Mouse (Mus musculus): ENCODE measurements at regions not wholly inside any gene's neighbourhood (a gene's known extent, or its start where the extent isn't known, plus 50 kb on each side); places are given as distances from the start of the nearest gene placed in this dataset.

GRCm38 (mm10) chr15:63364473-63364872, 480.5 kb downstream of the Gsdmc2 start:
- Histone ChIP-seq H3K4me1 (ENCODE audit: control insufficient read depth in 2 of 2, insufficient read depth in 2 of 2, low read length in 2 of 2, poor library complexity in 1 of 2) (no peaks in the 10 kb centered on the region), H3K27ac (ENCODE audit: insufficient read depth, low read depth, low read length, poor library complexity, severe bottlenecking) (no peak overlapping the region), H3K4me3 (ENCODE audit: insufficient read depth in 1 of 2, low read depth in 1 of 2, low read length in 2 of 2, poor library complexity in 1 of 2, severe bottlenecking in 1 of 2) (no peak overlapping the region), H3K9ac (ENCODE audit: insufficient read depth, low read depth, low read length, poor library complexity, severe bottlenecking) (no peak overlapping the region), H3K9me3 (ENCODE audit: control insufficient read depth, insufficient read depth, low read depth, low read length) (no peaks in the 10 kb centered on the region), H3K36me3 (ENCODE audit: control insufficient read depth, insufficient read depth, low read length, poor library complexity, severe bottlenecking) (no peaks in the 10 kb centered on the region)
- DNase-seq (ENCODE audit: low read depth, low spot score) = no peak
- TF ChIP-seq ZC3H11A (IDR thresholded peaks at IDR 0.05; ENCODE audit: borderline replicate concordance, low read depth, low read length) (no peak), MAFK (IDR thresholded peaks at IDR 0.05; ENCODE audit: insufficient read depth, low read depth, low read length) (no peak), CHD2 (IDR thresholded peaks at IDR 0.05; ENCODE audit: low read depth, low read length) (no peak), ZNF384 (IDR thresholded peaks at IDR 0.05; ENCODE audit: low read depth, low read length) (no peak), HCFC1 (IDR thresholded peaks at IDR 0.05; ENCODE audit: borderline replicate concordance, insufficient read depth, low read length) (no peak)
- in situ Hi-C loops (cut with MboI; ENCODE audit: low sequenced_read_pairs in 2 of 2, unreplicated experiment in 2 of 2) = no loop called here

DNA sequence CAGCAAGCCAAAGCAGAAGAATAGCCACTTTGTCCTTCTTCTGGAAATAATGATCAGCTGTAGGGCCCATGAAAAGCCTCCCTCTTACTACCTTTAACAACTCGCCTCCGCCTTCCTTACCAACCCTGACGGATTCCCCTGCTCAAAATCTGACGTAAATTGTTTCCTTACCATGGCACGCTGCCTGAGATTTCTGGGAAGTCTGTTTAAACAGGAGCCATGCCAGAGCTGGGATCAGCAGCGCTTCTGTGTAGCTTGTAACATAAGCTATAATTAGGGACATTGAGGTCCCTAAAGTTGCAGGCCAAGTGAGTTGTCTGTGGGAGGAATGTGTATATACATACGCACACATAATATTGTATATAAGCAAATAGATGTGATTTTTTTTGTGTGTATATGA, 484.6 kb downstream of the Gsdmc2 start:
- in situ Hi-C loops (cut with MboI; ENCODE audit: low sequenced_read_pairs in 2 of 2, unreplicated experiment in 2 of 2) = no loop called here
- no peak overlapping the region for H3K9ac ChIP-seq (ENCODE audit: insufficient read depth, low read depth, low read length, poor library complexity, severe bottlenecking)
- H3K27ac ChIP-seq (ENCODE audit: insufficient read depth, low read depth, low read length, poor library complexity, severe bottlenecking) = no peak overlapping the region
- no peak for DNase-seq (ENCODE audit: low read depth, low spot score)
- H3K4me3 ChIP-seq (ENCODE audit: insufficient read depth in 1 of 2, low read depth in 1 of 2, low read length in 2 of 2, poor library complexity in 1 of 2, severe bottlenecking in 1 of 2) = no peak overlapping the region
- TF ChIP-seq ZNF384 (IDR thresholded peaks at IDR 0.05; ENCODE audit: low read depth, low read length) (no peak), MAFK (IDR thresholded peaks at IDR 0.05; ENCODE audit: insufficient read depth, low read depth, low read length) (no peak)
- H3K36me3 ChIP-seq (ENCODE audit: control insufficient read depth, insufficient read depth, low read length, poor library complexity, severe bottlenecking) = no peaks in the 10 kb centered on the region
- H3K9me3 ChIP-seq (ENCODE audit: control insufficient read depth, insufficient read depth, low read depth, low read length) = no peaks in the 10 kb centered on the region
- no peaks in the 10 kb centered on the region for H3K4me1 ChIP-seq (ENCODE audit: control insufficient read depth in 2 of 2, insufficient read depth in 2 of 2, low read length in 2 of 2, poor library complexity in 1 of 2)

DNA sequence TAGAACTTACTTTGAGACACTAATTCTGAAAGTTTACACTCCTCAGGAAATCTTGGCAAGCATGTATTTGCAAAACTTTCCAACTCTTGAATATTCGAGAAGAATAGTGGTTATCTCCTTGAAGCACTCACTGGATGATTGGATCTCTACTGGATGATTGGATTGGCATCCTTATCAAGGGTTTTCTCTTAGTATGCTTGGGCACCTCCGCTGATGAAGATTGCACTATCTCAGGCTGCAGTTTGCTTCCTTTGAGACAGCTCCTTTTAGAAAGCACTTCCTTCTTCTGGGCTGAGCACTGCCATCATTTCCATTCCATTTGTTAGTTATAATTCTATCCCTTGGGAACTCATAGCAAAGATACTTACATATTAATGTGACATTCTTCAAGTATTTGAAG, 503.2 kb downstream of the Gsdmc2 start:
- Histone ChIP-seq H3K27ac (ENCODE audit: insufficient read depth, low read depth, low read length, poor library complexity, severe bottlenecking) (no peak overlapping the region), H3K36me3 (ENCODE audit: control insufficient read depth, insufficient read depth, low read length, poor library complexity, severe bottlenecking) (no peaks in the 10 kb centered on the region), H3K9ac (ENCODE audit: insufficient read depth, low read depth, low read length, poor library complexity, severe bottlenecking) (no peak overlapping the region), H3K4me1 (ENCODE audit: control insufficient read depth in 2 of 2, insufficient read depth in 2 of 2, low read length in 2 of 2, poor library complexity in 1 of 2) (no peaks in the 10 kb centered on the region), H3K9me3 (ENCODE audit: control insufficient read depth, insufficient read depth, low read depth, low read length) (no peaks in the 10 kb centered on the region), H3K4me3 (ENCODE audit: insufficient read depth in 1 of 2, low read depth in 1 of 2, low read length in 2 of 2, poor library complexity in 1 of 2, severe bottlenecking in 1 of 2) (no peak overlapping the region)
- in situ Hi-C loops (cut with MboI; ENCODE audit: low sequenced_read_pairs in 2 of 2, unreplicated experiment in 2 of 2) = no loop called here
- TF ChIP-seq HCFC1 (IDR thresholded peaks at IDR 0.05; ENCODE audit: borderline replicate concordance, insufficient read depth, low read length) (no peak), ZC3H11A (IDR thresholded peaks at IDR 0.05; ENCODE audit: borderline replicate concordance, low read depth, low read length) (no peak), MAFK (IDR thresholded peaks at IDR 0.05; ENCODE audit: insufficient read depth, low read depth, low read length) (no peak), CHD2 (IDR thresholded peaks at IDR 0.05; ENCODE audit: low read depth, low read length) (no peak), ZNF384 (IDR thresholded peaks at IDR 0.05; ENCODE audit: low read depth, low read length) (no peak)
- DNase-seq (ENCODE audit: low read depth, low spot score) = no peak

DNA sequence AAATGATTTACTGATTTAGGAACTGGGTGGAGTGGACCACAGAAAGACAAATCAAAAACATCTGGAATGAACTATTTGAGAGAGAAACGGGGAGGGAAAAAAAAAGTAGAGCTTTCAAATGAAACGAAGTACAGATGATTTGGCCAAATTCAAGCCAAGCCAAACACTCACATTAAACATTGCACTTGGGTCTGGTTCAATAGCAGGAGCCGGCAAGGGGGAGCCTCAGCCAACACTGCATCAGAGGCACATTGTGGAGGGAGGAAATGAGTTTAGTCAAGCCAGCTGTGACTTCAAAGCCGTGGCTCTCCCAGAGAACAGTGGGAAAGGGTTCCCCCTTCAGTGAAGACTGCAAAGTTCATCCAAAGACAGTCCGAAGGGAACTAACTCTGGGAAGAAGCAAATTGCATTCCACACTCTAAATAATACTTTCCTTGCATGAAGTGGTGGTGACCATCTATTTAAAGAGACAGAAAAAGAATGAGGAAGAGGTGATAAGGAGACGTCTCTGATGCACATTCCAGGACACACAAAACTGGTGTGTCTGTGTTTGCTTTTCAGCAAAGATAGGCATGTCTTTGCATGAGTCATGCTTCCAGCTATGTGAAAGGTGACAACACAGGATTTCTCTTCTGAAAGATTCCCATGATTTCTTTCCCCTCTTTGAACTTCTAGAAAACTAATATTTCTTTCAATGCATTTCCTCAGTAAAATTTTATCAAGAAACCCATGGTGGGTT, 504.5 kb downstream of the Gsdmc2 start:
- in situ Hi-C loops (cut with MboI; ENCODE audit: low sequenced_read_pairs in 2 of 2, unreplicated experiment in 2 of 2) = no loop called here
- Histone ChIP-seq H3K36me3 (ENCODE audit: control insufficient read depth, insufficient read depth, low read length, poor library complexity, severe bottlenecking) (no peaks in the 10 kb centered on the region), H3K9me3 (ENCODE audit: control insufficient read depth, insufficient read depth, low read depth, low read length) (no peaks in the 10 kb centered on the region), H3K4me1 (ENCODE audit: control insufficient read depth in 2 of 2, insufficient read depth in 2 of 2, low read length in 2 of 2, poor library complexity in 1 of 2) (no peaks in the 10 kb centered on the region), H3K4me3 (ENCODE audit: insufficient read depth in 1 of 2, low read depth in 1 of 2, low read length in 2 of 2, poor library complexity in 1 of 2, severe bottlenecking in 1 of 2) (no peak overlapping the region), H3K9ac (ENCODE audit: insufficient read depth, low read depth, low read length, poor library complexity, severe bottlenecking) (no peak overlapping the region), H3K27ac (ENCODE audit: insufficient read depth, low read depth, low read length, poor library complexity, severe bottlenecking) (no peak overlapping the region)
- TF ChIP-seq MAFK (IDR thresholded peaks at IDR 0.05; ENCODE audit: insufficient read depth, low read depth, low read length) (no peak), HCFC1 (IDR thresholded peaks at IDR 0.05; ENCODE audit: borderline replicate concordance, insufficient read depth, low read length) (no peak)
- peak; percentile 17 for DNase-seq (ENCODE audit: low read depth, low spot score)

GRCm38 (mm10) chr15:63319666-63320065, 525.3 kb downstream of the Gsdmc2 start:
- no peak overlapping the region for H3K27ac ChIP-seq (ENCODE audit: insufficient read depth, low read depth, low read length, poor library complexity, severe bottlenecking)
- no peak for TF ChIP-seq CHD2 (IDR thresholded peaks at IDR 0.05; ENCODE audit: low read depth, low read length)
- no peak overlapping the region for H3K9ac ChIP-seq (ENCODE audit: insufficient read depth, low read depth, low read length, poor library complexity, severe bottlenecking)
- H3K9me3 ChIP-seq (ENCODE audit: control insufficient read depth, insufficient read depth, low read depth, low read length) = no peaks in the 10 kb centered on the region
- in situ Hi-C loops (cut with MboI; ENCODE audit: low sequenced_read_pairs in 2 of 2, unreplicated experiment in 2 of 2) = no loop called here
- no peaks in the 10 kb centered on the region for H3K4me1 ChIP-seq (ENCODE audit: control insufficient read depth in 2 of 2, insufficient read depth in 2 of 2, low read length in 2 of 2, poor library complexity in 1 of 2)
- DNase-seq (ENCODE audit: low read depth, low spot score) = no peak
- no peaks in the 10 kb centered on the region for H3K36me3 ChIP-seq (ENCODE audit: control insufficient read depth, insufficient read depth, low read length, poor library complexity, severe bottlenecking)
- no peak overlapping the region for H3K4me3 ChIP-seq (ENCODE audit: insufficient read depth in 1 of 2, low read depth in 1 of 2, low read length in 2 of 2, poor library complexity in 1 of 2, severe bottlenecking in 1 of 2)

Data from ES-E14 (cell line).